Mouse (Mus musculus): Measurements from ENCODE around the gene Cblb. TPM values are rescaled to one million over a fixed set of nuclear protein-coding genes. Genes with fewer than 3 reads are reported as not detected.

Gene Cblb
- polyA plus RNA-seq, 2 experiments: 1.8 TPM

GRCm38 (mm10) chr16:52222896-52223295 is 191.9 kb downstream of the Cblb start:
- ATAC-seq (ENCODE audit: insufficient read depth) (no peak), DNase-seq (ENCODE audit: low read depth in 3 of 3, low spot score in 3 of 3) (no peak)
- TF ChIP-seq EP300 (IDR thresholded peaks at IDR 0.05; ENCODE audit: low read depth): no peak
- no peak for TF ChIP-seq CTCF (IDR thresholded peaks at IDR 0.05; ENCODE audit: low read depth)
- Histone ChIP-seq H3K9me3 (ENCODE audit: control insufficient read depth, low read length) (no peaks in the 10 kb centered on the region), H3K27me3 (ENCODE audit: control insufficient read depth, insufficient read depth, low read length) (no peaks in the 10 kb centered on the region), H3K27ac (no peak overlapping the region), H3K9ac (replicated peaks) (no peak overlapping the region), H3K4me2 (ENCODE audit: low read depth) (no peak overlapping the region), H3K36me3 (replicated peaks; ENCODE audit: control insufficient read depth, insufficient read depth, low read depth) (no peaks in the 10 kb centered on the region), H3K4me3 (ENCODE audit: insufficient read depth in 1 of 2, low read depth in 2 of 2, low read length in 2 of 2) (no peak overlapping the region), H3K4me1 (replicated peaks; ENCODE audit: control insufficient read depth in 2 of 2, insufficient read depth in 2 of 2, low read length in 1 of 2) (no peaks in the 10 kb centered on the region)
- 36% methylated on average over 4 of the region's 4 CpGs for WGBS (ENCODE audit: insufficient replicate concordance)

DNA sequence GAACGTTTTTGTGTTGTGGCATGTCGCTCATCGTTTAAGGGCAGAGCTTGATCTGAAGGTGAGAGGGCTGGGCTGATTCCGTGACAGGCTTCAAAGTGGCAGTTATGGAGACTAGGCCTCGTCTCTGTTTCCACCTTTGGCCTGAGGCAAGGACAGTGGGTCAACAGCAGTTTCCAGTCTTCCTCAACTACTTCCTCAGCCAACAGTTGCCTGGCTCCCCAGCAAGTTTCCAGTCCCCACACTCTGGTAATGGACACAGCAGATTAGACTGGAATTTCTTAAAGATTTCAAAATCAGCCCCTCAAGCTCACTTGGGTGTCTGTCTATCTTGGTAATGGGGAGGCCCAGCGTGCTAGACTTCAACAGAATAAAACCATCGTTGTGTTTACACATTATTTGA is 198.4 kb downstream of the Cblb start:
- H3K9ac ChIP-seq (replicated peaks): no peak overlapping the region
- no peaks in the 10 kb centered on the region for H3K4me1 ChIP-seq (replicated peaks; ENCODE audit: control insufficient read depth in 2 of 2, insufficient read depth in 2 of 2, low read length in 1 of 2)
- no peak for DNase-seq (ENCODE audit: low read depth in 3 of 3, low spot score in 3 of 3)
- no peak for TF ChIP-seq EP300 (IDR thresholded peaks at IDR 0.05; ENCODE audit: low read depth)
- TF ChIP-seq CTCF (IDR thresholded peaks at IDR 0.05; ENCODE audit: low read depth): no peak
- no peak overlapping the region for H3K27ac ChIP-seq
- no peak for ATAC-seq (ENCODE audit: insufficient read depth)
- no peaks in the 10 kb centered on the region for H3K9me3 ChIP-seq (ENCODE audit: control insufficient read depth, low read length)
- H3K27me3 ChIP-seq (ENCODE audit: control insufficient read depth, insufficient read depth, low read length): no peaks in the 10 kb centered on the region
- H3K4me3 ChIP-seq (ENCODE audit: insufficient read depth in 1 of 2, low read depth in 2 of 2, low read length in 2 of 2): no peak overlapping the region
- 54% methylated on average over 7 of the region's 7 CpGs for WGBS (ENCODE audit: insufficient replicate concordance)
- no peaks in the 10 kb centered on the region for H3K36me3 ChIP-seq (replicated peaks; ENCODE audit: control insufficient read depth, insufficient read depth, low read depth)
- no peak overlapping the region for H3K4me2 ChIP-seq (ENCODE audit: low read depth)

DNA sequence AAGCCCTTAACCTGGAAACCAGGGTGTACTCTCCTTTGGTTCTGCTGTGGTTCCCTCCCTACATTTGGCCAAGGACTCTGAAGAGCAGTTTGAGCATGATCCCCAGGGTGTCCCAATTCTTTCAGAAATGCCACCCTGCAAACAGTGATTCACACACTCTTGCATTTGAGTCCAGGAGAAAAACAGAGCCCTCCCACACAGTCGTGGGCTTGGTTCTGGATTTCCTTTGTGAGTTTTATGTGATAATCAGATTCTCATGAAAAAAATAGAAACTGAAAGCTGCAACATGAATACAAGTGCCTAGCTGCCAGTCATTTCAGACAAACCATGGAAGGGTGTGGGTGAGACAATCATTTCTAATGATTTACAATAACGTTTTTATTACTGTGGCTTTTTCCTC is 198.9 kb downstream of the Cblb start:
- 29% methylated on average over 2 of the region's 2 CpGs for WGBS (ENCODE audit: insufficient replicate concordance)
- TF ChIP-seq EP300 (IDR thresholded peaks at IDR 0.05; ENCODE audit: low read depth) (no peak), CTCF (IDR thresholded peaks at IDR 0.05; ENCODE audit: low read depth) (no peak)

DNA sequence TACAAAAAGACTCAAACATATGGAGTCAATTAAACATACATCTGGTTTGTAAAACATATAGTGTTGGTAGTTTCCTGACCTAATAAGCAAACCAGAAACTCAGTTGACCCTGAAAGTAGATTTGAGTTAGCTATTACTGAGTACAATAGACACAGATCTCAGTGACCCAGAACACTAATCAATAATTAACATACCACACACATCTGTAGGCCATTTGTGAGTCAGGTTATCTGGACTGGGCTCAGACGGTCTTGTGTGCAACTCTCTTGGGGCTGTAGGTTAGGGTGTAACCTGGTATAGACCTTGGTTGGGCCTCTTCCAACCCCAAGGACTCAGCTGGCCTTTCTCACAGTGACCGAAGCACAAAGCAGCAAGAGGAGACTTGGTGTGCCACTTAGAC is 211.1 kb downstream of the Cblb start:
- no peak for ATAC-seq (ENCODE audit: insufficient read depth)
- H3K4me2 ChIP-seq (ENCODE audit: low read depth): no peak overlapping the region
- 70% methylated on average over 2 of the region's 2 CpGs for WGBS (ENCODE audit: insufficient replicate concordance)

More for the DNA sequence above, 198.9 kb downstream of the Cblb start:
- ATAC-seq (ENCODE audit: insufficient read depth) (no peak), DNase-seq (ENCODE audit: low read depth in 3 of 3, low spot score in 3 of 3) (no peak)
- Histone ChIP-seq H3K4me1 (replicated peaks; ENCODE audit: control insufficient read depth in 2 of 2, insufficient read depth in 2 of 2, low read length in 1 of 2) (no peaks in the 10 kb centered on the region), H3K36me3 (replicated peaks; ENCODE audit: control insufficient read depth, insufficient read depth, low read depth) (no peaks in the 10 kb centered on the region), H3K9me3 (ENCODE audit: control insufficient read depth, low read length) (no peaks in the 10 kb centered on the region), H3K4me3 (ENCODE audit: insufficient read depth in 1 of 2, low read depth in 2 of 2, low read length in 2 of 2) (no peak overlapping the region), H3K4me2 (ENCODE audit: low read depth) (no peak overlapping the region), H3K9ac (replicated peaks) (no peak overlapping the region), H3K27ac (no peak overlapping the region), H3K27me3 (ENCODE audit: control insufficient read depth, insufficient read depth, low read length) (no peaks in the 10 kb centered on the region)

DNA sequence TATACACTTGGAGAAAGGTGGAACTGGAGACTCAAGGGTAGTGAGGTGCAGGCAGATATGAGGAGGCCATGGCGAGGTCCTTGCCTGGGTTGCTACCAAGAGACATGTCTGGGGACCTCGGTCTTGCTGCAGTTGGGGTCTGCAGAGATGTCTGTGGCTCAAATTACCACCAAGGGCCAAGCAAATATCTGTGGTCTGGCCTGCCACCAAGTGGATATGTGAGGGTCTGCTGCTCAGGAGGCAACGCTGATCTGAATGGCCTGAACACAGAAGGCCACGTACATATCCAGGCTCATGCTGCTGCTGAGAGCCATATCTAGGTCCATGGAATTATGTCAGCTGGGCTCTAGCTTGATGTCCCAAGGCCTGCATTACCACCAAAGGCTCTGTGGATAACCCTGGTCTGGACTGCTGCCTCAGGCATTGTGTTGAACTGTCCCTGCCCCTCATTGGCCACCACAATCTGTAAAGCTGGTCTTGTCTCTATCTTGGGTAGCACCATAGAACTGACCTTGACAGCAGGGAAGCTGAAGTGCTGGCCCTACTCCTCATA is 212.5 kb downstream of the Cblb start:
- no peak for ATAC-seq (ENCODE audit: insufficient read depth)
- 68% methylated on average over 4 of the region's 4 CpGs for WGBS (ENCODE audit: insufficient replicate concordance)
- H3K27ac ChIP-seq: no peak overlapping the region
- TF ChIP-seq EP300 (IDR thresholded peaks at IDR 0.05; ENCODE audit: low read depth) (no peak), CTCF (IDR thresholded peaks at IDR 0.05; ENCODE audit: low read depth) (peak; percentile 14; the same call in 1 of the 2 replicates)
- no peaks in the 10 kb centered on the region for H3K4me1 ChIP-seq (replicated peaks; ENCODE audit: control insufficient read depth in 2 of 2, insufficient read depth in 2 of 2, low read length in 1 of 2)
- no peaks in the 10 kb centered on the region for H3K36me3 ChIP-seq (replicated peaks; ENCODE audit: control insufficient read depth, insufficient read depth, low read depth)
- H3K9me3 ChIP-seq (ENCODE audit: control insufficient read depth, low read length): no peaks in the 10 kb centered on the region
- no peak overlapping the region for H3K4me3 ChIP-seq (ENCODE audit: insufficient read depth in 1 of 2, low read depth in 2 of 2, low read length in 2 of 2)
- no peak overlapping the region for H3K9ac ChIP-seq (replicated peaks)
- H3K27me3 ChIP-seq (ENCODE audit: control insufficient read depth, insufficient read depth, low read length): no peaks in the 10 kb centered on the region
- H3K4me2 ChIP-seq (ENCODE audit: low read depth): no peak overlapping the region
- DNase-seq (ENCODE audit: low read depth in 3 of 3, low spot score in 3 of 3): no peak

More for the DNA sequence above, 211.1 kb downstream of the Cblb start:
- no peaks in the 10 kb centered on the region for H3K27me3 ChIP-seq (ENCODE audit: control insufficient read depth, insufficient read depth, low read length)
- no peaks in the 10 kb centered on the region for H3K9me3 ChIP-seq (ENCODE audit: control insufficient read depth, low read length)
- H3K36me3 ChIP-seq (replicated peaks; ENCODE audit: control insufficient read depth, insufficient read depth, low read depth): no peaks in the 10 kb centered on the region
- H3K4me1 ChIP-seq (replicated peaks; ENCODE audit: control insufficient read depth in 2 of 2, insufficient read depth in 2 of 2, low read length in 1 of 2): no peaks in the 10 kb centered on the region
- DNase-seq (ENCODE audit: low read depth in 3 of 3, low spot score in 3 of 3): no peak
- H3K27ac ChIP-seq: no peak overlapping the region
- TF ChIP-seq EP300 (IDR thresholded peaks at IDR 0.05; ENCODE audit: low read depth) (no peak), CTCF (IDR thresholded peaks at IDR 0.05; ENCODE audit: low read depth) (no peak)
- H3K4me3 ChIP-seq (ENCODE audit: insufficient read depth in 1 of 2, low read depth in 2 of 2, low read length in 2 of 2): no peak overlapping the region
- no peak overlapping the region for H3K9ac ChIP-seq (replicated peaks)

All from liver, embryonic 14.5 days (tissue).